Mouse (Mus musculus) heart, postnatal 10 days (tissue): ENCODE data around the gene Ndufs5. TPM values are rescaled to one million over a fixed set of nuclear protein-coding genes. Genes with fewer than 3 reads are reported as not detected.
A peak's percentile ranks its signal among the peaks of the same experiment; 100 is the strongest.

ENCODE experiments used
- DNase-seq, 2 experiments: peaks; one replicate each; pipeline ENCODE4 v3.0.0; 2021
- intact Hi-C: fragments of 180-260 bp; cut with DNase I; formaldehyde crosslinking; loops from one replicate; pipeline ENCODE4 v1.15.1; 2025
- total RNA-seq, 2 experiments: library from RNA; stranded (reverse); gene quantifications; 2 replicates each; pipeline ENCODE4 v1.2.3; 2021

Ndufs5 gene
- total RNA-seq, 2 experiments from 2014 or later, result 334 to 374 TPM

GRCm38 (mm10) chr4:123662914-123663687, 54.9 kb downstream of the Ndufs5 start:
- DNase-seq, result peak in 1 of 2 experiments; percentile 26
- intact Hi-C loops, result loop anchor here (1.0 kb wide), 1 partner anchor 30 kb away; no protein-coding TSS in a partner anchor

Other genes starting within 250 kb of the Ndufs5 start
- gene Macf1, start 33.8 kb downstream of the Ndufs5 start, total RNA-seq, result 100 to 1,000 TPM; 316 to 364 TPM
- gene Akirin1, start 32.1 kb upstream of the Ndufs5 start, total RNA-seq, result 10 to 100 TPM; 34.8 to 35.9 TPM
- gene Rhbdl2, start 69.7 kb upstream of the Ndufs5 start, total RNA-seq, result under 1 TPM; 0.20 to 0.29 TPM
- gene 4933427I04Rik, start 141.5 kb upstream of the Ndufs5 start, total RNA-seq, result not detected
- 10 to 100 TPM; 24.9 to 29.1 TPM for gene Mycbp, start 186.6 kb upstream of the Ndufs5 start, total RNA-seq
- 10 to 100 TPM; 53.3 to 54.2 TPM for gene Rragc, start 199.2 kb upstream of the Ndufs5 start, total RNA-seq
- not detected for gene 4930535I16Rik, start 199.8 kb upstream of the Ndufs5 start, total RNA-seq